Mouse (Mus musculus) bone marrow, adult 2 months (tissue): ENCODE data around the gene Gm49711.

Experiments
- CTCF ChIP-seq: fragments of 200-500 bp; IDR thresholded peaks from 2 replicates; pipeline ENCODE4 v1.5.1; 2011; ENCODE audit warnings: low read length, control low read depth; ENCODE audit not compliant: control insufficient read depth, insufficient read depth
- POLR2A ChIP-seq: fragments of 200-500 bp; IDR thresholded peaks from 2 replicates; pipeline ENCODE4 v1.6.1; 2011; ENCODE audit warnings: low read depth, mild to moderate bottlenecking, control low read depth, low read length, borderline replicate concordance; ENCODE audit not compliant: control insufficient read depth

- TF ChIP-seq CTCF, result no peak
- TF ChIP-seq POLR2A, result no peak
Measured at GRCm38 (mm10) chr16:92234530-92234929, 176.4 kb downstream of the Gm49711 start.
